Mouse (Mus musculus): ENCODE measurements at regions not wholly inside any gene's neighbourhood (a gene's known extent, or its start where the extent isn't known, plus 50 kb on each side); places are given as distances from the start of the nearest gene placed in this dataset.

DNA sequence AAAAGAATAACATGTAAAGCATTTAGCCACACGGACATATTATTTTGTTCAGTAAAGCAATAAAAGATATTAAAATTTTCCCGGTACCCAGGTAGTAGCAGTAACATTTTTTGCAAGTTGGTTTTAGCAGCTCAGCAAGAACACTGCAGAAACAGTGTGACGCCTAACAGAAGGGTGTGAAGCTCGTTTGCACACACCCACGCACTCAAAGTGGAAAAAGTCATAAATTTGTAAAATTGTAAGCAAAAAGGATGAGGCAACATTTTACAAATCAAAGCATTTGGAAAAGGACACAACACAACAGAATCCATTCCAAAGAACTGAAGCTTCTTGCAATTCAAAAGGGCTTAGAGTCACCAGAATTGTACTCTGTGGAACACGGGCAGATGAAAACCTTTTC lies 1053.6 kb upstream of the Celf2 start:
- DNase-seq (ENCODE audit: low read depth, low spot score) = peak; percentile 86

- no peak for DNase-seq (ENCODE audit: low read depth, low spot score)
Observed at GRCm38 (mm10) chr2:8546116-8546515, 1036.8 kb upstream of the Celf2 start.

- DNase-seq (ENCODE audit: low read depth, low spot score) = peak; percentile 82
Observed at GRCm38 (mm10) chr2:8536842-8537241, 1027.5 kb upstream of the Celf2 start.

- DNase-seq (ENCODE audit: low read depth, low spot score) = peak; percentile 94
Observed at GRCm38 (mm10) chr2:8498466-8498865, 989.1 kb upstream of the Celf2 start.

GRCm38 (mm10) chr2:8477827-8478528 lies 968.6 kb upstream of the Celf2 start:
- no peak for DNase-seq (ENCODE audit: low read depth, low spot score)

DNA sequence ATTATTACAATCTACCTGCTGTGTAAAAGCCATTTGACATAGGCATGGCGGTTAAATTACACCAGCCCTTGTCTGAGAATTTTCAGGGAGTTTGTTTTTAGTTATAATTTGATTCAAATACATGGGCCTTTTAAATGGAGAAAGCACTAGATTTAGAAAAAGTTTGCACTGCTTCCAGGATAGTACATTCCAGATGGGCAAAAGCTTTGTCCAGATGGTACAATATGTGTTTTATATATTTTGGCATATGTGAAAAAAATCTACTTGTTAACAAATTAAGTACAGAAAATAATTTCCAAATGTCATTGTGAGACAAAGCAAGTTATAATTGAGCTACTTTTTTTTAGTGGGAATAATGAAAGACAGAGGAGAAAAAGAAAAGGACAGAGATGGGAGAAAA lies 961.2 kb upstream of the Celf2 start:
- DNase-seq (ENCODE audit: low read depth, low spot score) = peak; percentile 81

- DNase-seq (ENCODE audit: low read depth, low spot score) = no peak
Observed at GRCm38 (mm10) chr2:8468989-8469388, 959.6 kb upstream of the Celf2 start.

- DNase-seq (ENCODE audit: low read depth, low spot score) = no peak
Observed at GRCm38 (mm10) chr2:8468351-8468750, 959.0 kb upstream of the Celf2 start.

GRCm38 (mm10) chr2:8467531-8468203 lies 958.3 kb upstream of the Celf2 start:
- peak; percentile 58 for DNase-seq (ENCODE audit: low read depth, low spot score)

DNA sequence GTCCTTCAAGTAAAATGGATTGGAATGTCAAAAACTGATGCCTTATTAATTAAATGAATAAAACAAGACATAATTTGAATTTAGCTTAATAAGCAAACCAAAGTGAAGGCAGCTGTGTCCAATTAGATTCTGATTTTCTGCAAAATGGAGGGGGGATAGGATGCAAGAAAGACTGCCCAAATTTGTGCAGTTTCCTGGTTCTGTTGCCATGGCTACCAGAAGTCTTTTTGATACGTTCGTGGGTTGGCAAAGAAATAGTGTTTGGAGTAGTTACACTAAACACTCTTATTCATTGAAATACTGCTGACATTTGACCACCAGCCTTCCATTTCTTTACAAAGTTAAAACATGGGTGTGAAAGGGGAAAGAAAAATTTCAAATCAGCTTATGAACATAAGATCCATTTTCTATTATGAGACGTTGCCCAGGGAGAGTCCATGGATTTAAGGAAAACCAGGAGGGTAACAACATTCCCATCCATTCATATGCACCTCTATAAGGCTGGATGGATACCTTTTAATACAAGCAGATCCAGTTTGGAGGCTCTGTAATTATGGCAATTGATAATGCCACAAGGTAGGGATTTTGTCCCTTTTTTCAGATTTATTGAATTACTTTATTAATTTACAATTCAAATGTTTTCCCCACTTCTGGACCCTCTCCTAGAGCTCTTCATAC lies 943.3 kb upstream of the Celf2 start:
- peak; percentile 66 for DNase-seq (ENCODE audit: low read depth, low spot score)

GRCm38 (mm10) chr2:8441230-8441629 lies 931.9 kb upstream of the Celf2 start:
- no peak for DNase-seq (ENCODE audit: low read depth, low spot score)

GRCm38 (mm10) chr2:8429652-8430343 lies 920.4 kb upstream of the Celf2 start:
- DNase-seq (ENCODE audit: low read depth, low spot score) = no peak

DNA sequence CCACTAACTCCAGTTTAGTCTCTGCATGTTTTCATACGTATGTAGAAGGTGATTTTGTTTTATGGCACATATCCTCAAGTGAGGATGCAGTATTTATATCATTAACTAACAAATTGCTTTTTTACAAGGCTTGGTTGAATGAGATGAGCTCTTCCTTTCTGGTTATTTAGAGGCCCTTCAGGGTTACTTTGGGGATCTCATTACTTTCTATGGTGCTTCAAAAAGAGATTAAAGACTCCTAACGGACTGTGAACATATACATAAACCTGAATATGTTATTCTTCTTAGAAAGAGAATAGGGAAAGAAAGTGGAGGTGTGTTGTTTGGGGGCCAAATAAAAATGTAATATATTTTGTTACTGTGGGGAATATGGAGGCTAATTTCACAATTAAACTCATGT lies 918.8 kb upstream of the Celf2 start:
- DNase-seq (ENCODE audit: low read depth, low spot score) = no peak

- DNase-seq (ENCODE audit: low read depth, low spot score) = no peak
Observed at GRCm38 (mm10) chr2:8427720-8428119, 918.4 kb upstream of the Celf2 start.

- DNase-seq (ENCODE audit: low read depth, low spot score) = no peak
Observed at GRCm38 (mm10) chr2:8415917-8416316, 906.6 kb upstream of the Celf2 start.

- DNase-seq (ENCODE audit: low read depth, low spot score) = no peak
Observed at GRCm38 (mm10) chr2:8394128-8394527, 884.8 kb upstream of the Celf2 start.

DNA sequence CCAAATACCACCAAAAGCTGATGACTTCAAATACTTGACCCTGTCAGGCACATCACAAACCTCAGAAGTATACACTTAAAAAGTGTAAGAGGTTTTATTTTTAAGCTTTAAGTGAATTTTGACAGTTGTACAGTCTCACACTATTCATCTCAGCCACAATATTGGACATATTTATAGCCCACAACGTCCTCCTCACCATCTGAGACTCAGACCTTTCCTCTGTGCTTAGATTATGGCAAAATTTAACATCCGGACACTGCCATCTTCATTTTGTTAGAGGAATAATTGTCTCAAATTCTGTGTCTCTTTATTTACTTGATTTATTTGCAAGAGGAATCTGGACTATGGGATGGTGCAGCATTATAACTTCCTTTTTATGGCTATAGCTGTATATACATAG lies 880.2 kb upstream of the Celf2 start:
- DNase-seq (ENCODE audit: low read depth, low spot score) = peak; percentile 68

DNA sequence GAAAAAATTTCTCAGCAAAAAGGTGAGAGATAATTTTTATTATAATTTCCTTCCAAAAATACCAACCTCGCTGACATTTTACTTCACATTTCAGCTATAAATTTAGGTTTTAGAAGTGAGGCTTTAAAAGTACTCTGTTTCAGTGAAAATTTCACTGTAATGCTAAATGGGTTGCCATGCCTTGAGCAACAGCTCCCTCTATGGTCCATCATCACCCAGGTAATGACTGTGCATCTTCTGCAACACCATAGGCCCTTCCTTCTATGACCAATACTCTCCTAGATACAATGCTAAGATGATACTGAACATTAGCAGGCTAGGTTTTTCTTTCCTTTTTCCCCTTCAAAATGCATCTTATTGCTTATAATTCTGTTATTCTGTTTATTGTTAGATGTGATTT lies 870.9 kb upstream of the Celf2 start:
- DNase-seq (ENCODE audit: low read depth, low spot score) = peak; percentile 93

DNA sequence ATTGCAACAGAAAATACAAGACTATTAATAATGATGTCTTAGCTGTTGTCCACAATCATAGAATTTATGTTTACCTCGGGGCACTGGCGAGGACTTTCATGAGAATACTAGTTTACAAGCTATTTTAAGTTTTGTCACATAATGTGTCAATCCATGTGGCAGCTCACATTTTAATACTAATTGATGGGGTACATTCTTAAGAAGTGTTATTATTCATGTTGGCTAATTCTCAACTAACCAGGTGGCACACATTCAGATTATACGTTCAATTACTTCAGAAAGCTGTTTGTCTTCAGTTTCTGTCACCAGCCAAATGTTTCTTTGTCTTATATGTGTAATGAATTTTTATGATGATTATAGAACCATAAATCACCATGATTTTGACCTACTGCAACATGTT lies 870.2 kb upstream of the Celf2 start:
- no peak for DNase-seq (ENCODE audit: low read depth, low spot score)

- peak; percentile 68 for DNase-seq (ENCODE audit: low read depth, low spot score)
Observed at GRCm38 (mm10) chr2:8347867-8348266, 838.5 kb upstream of the Celf2 start.

DNA sequence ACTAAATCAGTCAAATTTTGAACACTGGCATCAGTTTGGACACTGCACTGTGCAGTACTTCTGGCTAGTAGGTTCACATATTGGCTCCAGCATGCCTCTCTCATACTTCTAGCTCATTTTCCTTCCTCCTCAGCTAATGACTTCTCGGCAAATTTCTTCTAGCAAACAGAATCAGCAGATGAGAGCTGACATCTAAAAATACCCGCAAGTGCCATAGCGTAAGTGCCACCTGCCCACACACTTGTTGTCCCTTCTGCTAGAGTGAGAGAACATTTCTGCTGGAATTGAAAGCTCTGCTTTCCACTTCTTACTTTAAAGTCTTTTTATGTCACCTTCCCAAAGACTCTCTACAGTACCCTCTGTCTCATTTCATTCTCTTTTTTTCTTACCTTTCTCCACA lies 835.4 kb upstream of the Celf2 start:
- DNase-seq (ENCODE audit: low read depth, low spot score) = peak; percentile 94

- DNase-seq (ENCODE audit: low read depth, low spot score) = peak; percentile 64
Observed at GRCm38 (mm10) chr2:8338271-8338670, 828.9 kb upstream of the Celf2 start.
